Mouse (Mus musculus) liver (tissue): Measurements from ENCODE around the gene Cdh4.
A peak's percentile ranks its signal among the peaks of the same experiment; 100 is the strongest.

Experiments used
- DNase-seq: peaks from one replicate; pipeline ENCODE4 v3.0.0-alpha.2; 2020; ENCODE audit warnings: mixed read lengths

Cdh4 gene

GRCm38 (mm10) chr2:179442191-179442540 lies at the start of gene Cdh4:
TSS of gene Cdh4 (plus strand) at chr2:179442431.
- DNase-seq: peak; percentile 52

GRCm38 (mm10) chr2:179395442-179395841 lies 46.8 kb upstream of the Cdh4 start:
- no peak for DNase-seq

- no peak for DNase-seq
These were observed 42.5 kb upstream of the Cdh4 start for GRCm38 (mm10) chr2:179399645-179400249.

- no peak for DNase-seq
These were observed 31.2 kb upstream of the Cdh4 start for GRCm38 (mm10) chr2:179410866-179411561.

- DNase-seq: no peak
These were observed 29.3 kb upstream of the Cdh4 start for GRCm38 (mm10) chr2:179412966-179413365.

- no peak for DNase-seq
These were observed 28.0 kb upstream of the Cdh4 start for GRCm38 (mm10) chr2:179414253-179414652.

GRCm38 (mm10) chr2:179414704-179415103 lies 27.5 kb upstream of the Cdh4 start:
- DNase-seq: no peak

GRCm38 (mm10) chr2:179415892-179416403 lies 26.3 kb upstream of the Cdh4 start:
- DNase-seq: no peak

GRCm38 (mm10) chr2:179416587-179417227 lies 25.5 kb upstream of the Cdh4 start:
- no peak for DNase-seq

GRCm38 (mm10) chr2:179425602-179426001 lies 16.6 kb upstream of the Cdh4 start:
- no peak for DNase-seq

GRCm38 (mm10) chr2:179428889-179429288 lies 13.3 kb upstream of the Cdh4 start:
- no peak for DNase-seq

- DNase-seq: no peak
These were observed 2.1 kb upstream of the Cdh4 start for GRCm38 (mm10) chr2:179440161-179440560.

- no peak for DNase-seq
These were observed 1.1 kb upstream of the Cdh4 start for GRCm38 (mm10) chr2:179441086-179441485.

- DNase-seq: no peak
These were observed 514 bp upstream of the Cdh4 start for GRCm38 (mm10) chr2:179441717-179442116.

- peak; percentile 11 for DNase-seq
These were observed 452 bp downstream of the Cdh4 start for GRCm38 (mm10) chr2:179442541-179443225.

- DNase-seq: peak; percentile 36
These were observed 1.1 kb downstream of the Cdh4 start for GRCm38 (mm10) chr2:179443226-179443815.

- DNase-seq: no peak
These were observed 1.7 kb downstream of the Cdh4 start for GRCm38 (mm10) chr2:179443959-179444358.

- DNase-seq: no peak
These were observed 6.0 kb downstream of the Cdh4 start for GRCm38 (mm10) chr2:179448256-179448655.

GRCm38 (mm10) chr2:179449018-179449417 lies 6.8 kb downstream of the Cdh4 start:
- no peak for DNase-seq

GRCm38 (mm10) chr2:179459196-179459595 lies 17.0 kb downstream of the Cdh4 start:
- DNase-seq: no peak

- no peak for DNase-seq
These were observed 17.4 kb downstream of the Cdh4 start for GRCm38 (mm10) chr2:179459606-179460005.

- no peak for DNase-seq
These were observed 21.3 kb downstream of the Cdh4 start for GRCm38 (mm10) chr2:179463514-179463913.
